In genomic region chr11:94032084-94032483, GRCm38 (mm10) we compare ENCODE assay signal across 35 mouse cellular contexts.
"Had no signal": no experiment of that assay in that cellular context is flagged by ENCODE, and none has a peak within 500 bp of the region (broad histone marks: within the 10 kb centered on the region; RNA-seq: fewer than 3 reads in every experiment).

No protein-coding gene starts in this region.

- ATAC-seq: hindbrain, embryonic 16.5 days; hindbrain, postnatal 0 days; inflammation-experienced regulatory T-cells, adult 6 months; intestine, embryonic 15.5 days; intestine, embryonic 16.5 days; intestine, postnatal 0 days had no signal

- H3K4me2 ChIP-seq: heart, embryonic 11.5 days; heart, embryonic 12.5 days; heart, embryonic 13.5 days; heart, embryonic 15.5 days; hindbrain, embryonic 12.5 days; hindbrain, embryonic 13.5 days; hindbrain, embryonic 14.5 days; hindbrain, embryonic 15.5 days; intestine, embryonic 15.5 days; kidney, embryonic 15.5 days had no signal

- H3K27ac ChIP-seq: heart, embryonic 10.5 days; heart, embryonic 13.5 days; heart, embryonic 15.5 days; hindbrain, embryonic 10.5 days; hindbrain, embryonic 12.5 days; hindbrain, embryonic 13.5 days; hindbrain, embryonic 14.5 days; hindbrain, embryonic 15.5 days; hindbrain, postnatal 0 days; intestine, embryonic 15.5 days; kidney, embryonic 15.5 days; kidney, postnatal 0 days; layer of hippocampus, adult 2 months had no signal

- H3K27me3 ChIP-seq: heart, embryonic 12.5 days; heart, embryonic 13.5 days; heart, embryonic 15.5 days; hindbrain, embryonic 12.5 days; hindbrain, embryonic 13.5 days; hindbrain, embryonic 15.5 days; intestine, embryonic 15.5 days; kidney, embryonic 15.5 days had no signal

- H3K4me1 ChIP-seq: heart, embryonic 15.5 days; hindbrain, embryonic 10.5 days; hindbrain, embryonic 12.5 days; hindbrain, embryonic 13.5 days; hindbrain, embryonic 15.5 days; intestine, embryonic 15.5 days; kidney, embryonic 15.5 days had no signal

- DNase-seq: heart, postnatal 10 days; heart, postnatal 14 days; heart, postnatal 36 days; heart, postnatal 4 days; kidney, adult 11 months; kidney, adult 18-20 months; kidney, adult 2 months; kidney, adult 8-10 months; kidney, adult 9 months; kidney, postnatal 10 days; kidney, postnatal 14 days; kidney, postnatal 25 days; kidney, postnatal 36 days; kidney, postnatal 4 days; layer of hippocampus, adult 9-11 months; layer of hippocampus, postnatal 36 days had no signal

- H3K4me3 ChIP-seq: heart, embryonic 10.5 days; heart, embryonic 12.5 days; heart, embryonic 13.5 days; heart, embryonic 15.5 days; hindbrain, embryonic 10.5 days; hindbrain, embryonic 12.5 days; hindbrain, embryonic 13.5 days; hindbrain, embryonic 15.5 days; intestine, embryonic 15.5 days; kidney, embryonic 15.5 days; layer of hippocampus, adult 2 months had no signal

- H3K9ac ChIP-seq: heart, embryonic 12.5 days; heart, embryonic 13.5 days; heart, embryonic 15.5 days; hindbrain, embryonic 12.5 days; hindbrain, embryonic 13.5 days; hindbrain, embryonic 14.5 days; hindbrain, embryonic 15.5 days; intestine, embryonic 15.5 days; kidney, embryonic 15.5 days had no signal

- H3K9me3 ChIP-seq: heart, embryonic 10.5 days; heart, embryonic 12.5 days; heart, embryonic 13.5 days; heart, embryonic 15.5 days; hindbrain, embryonic 10.5 days; hindbrain, embryonic 12.5 days; hindbrain, embryonic 13.5 days; hindbrain, embryonic 15.5 days; intestine, embryonic 15.5 days; kidney, embryonic 15.5 days had no signal

- H3K36me3 ChIP-seq: heart, embryonic 10.5 days; heart, embryonic 12.5 days; heart, embryonic 13.5 days; heart, embryonic 15.5 days; hindbrain, embryonic 10.5 days; hindbrain, embryonic 12.5 days; hindbrain, embryonic 13.5 days; hindbrain, embryonic 15.5 days; intestine, embryonic 15.5 days; kidney, embryonic 15.5 days had no signal
